8 mouse cellular contexts compared by ENCODE assay signal in genomic region chr4:139641829-139642425, GRCm38 (mm10). TPM values are rescaled to one million over a fixed set of nuclear protein-coding genes. Genes with fewer than 3 reads are reported as not detected.
A peak's percentile ranks its signal among the peaks of the same experiment; 100 is the strongest.
DNase-seq lines count a peak whose midpoint lies in the region; ATAC-seq lines count a peak whose summit lies in the region.
"Had no signal": no experiment of that assay in that cellular context is flagged by ENCODE, and none has a peak within 500 bp of the region (broad histone marks: within the 10 kb centered on the region; RNA-seq: fewer than 3 reads in every experiment).

No protein-coding gene starts in this region.

- DNase-seq in right cerebral cortex, postnatal 4 days, result peak; percentile 30
- DNase-seq in right cerebral cortex, adult 18-20 months, result no peak
- peak; percentile 64 for DNase-seq in limb, embryonic 11.5 days (ENCODE audit: low spot score)
- no peak for DNase-seq in natural killer cell, adult 2 months (ENCODE audit: low spot score in 2 of 2)

- H3K4me2 ChIP-seq in embryonic facial prominence, embryonic 15.5 days (replicated peaks), result peak overlapping the region; percentile 44
- peak overlapping the region; percentile 40 for H3K4me2 ChIP-seq in limb, embryonic 11.5 days (ENCODE audit: low read depth, severe bottlenecking)
- peak overlapping the region; percentile 53 for H3K4me2 ChIP-seq in stomach, embryonic 16.5 days (ENCODE audit: low read depth, low read length)

- H3K27me3 ChIP-seq in embryonic facial prominence, embryonic 15.5 days, result peaks cover 10% of the 10 kb centered on the region; the same call in 1 of the 2 replicates
- H3K27me3 ChIP-seq in limb, embryonic 11.5 days (ENCODE audit: control insufficient read depth, insufficient read depth, low read length), result peaks cover 18% of the 10 kb centered on the region
- peaks cover 5% of the 10 kb centered on the region; the same call in 1 of the 2 replicates for H3K27me3 ChIP-seq in stomach, embryonic 16.5 days (ENCODE audit: control insufficient read depth, insufficient read depth, low read length)

- 9% methylated on average over 30 of the region's 30 CpGs for WGBS in embryonic facial prominence, embryonic 15.5 days
- WGBS in limb, embryonic 11.5 days, result 1% methylated on average over 30 of the region's 30 CpGs
- WGBS in stomach, embryonic 16.5 days, result 9% methylated on average over 30 of the region's 30 CpGs

- H3K9ac ChIP-seq in embryonic facial prominence, embryonic 15.5 days, result no peak overlapping the region
- H3K9ac ChIP-seq in limb, embryonic 11.5 days (ENCODE audit: low read length), result peak overlapping the region; percentile 38; the same call in 1 of the 2 replicates
- peak overlapping the region; percentile 59 for H3K9ac ChIP-seq in stomach, embryonic 16.5 days (ENCODE audit: low read length)

- H3K4me3 ChIP-seq in embryonic facial prominence, embryonic 15.5 days (replicated peaks), result peak overlapping the region; percentile 20; the same call in 1 of the 2 replicates
- H3K4me3 ChIP-seq in limb, embryonic 11.5 days (ENCODE audit: low read depth, low read length), result peak overlapping the region; percentile 5; the same call in 1 of the 2 replicates
- H3K4me3 ChIP-seq in stomach, embryonic 16.5 days (replicated peaks; ENCODE audit: low read length), result peak overlapping the region; percentile 27

- H3K27ac ChIP-seq in embryonic facial prominence, embryonic 15.5 days (replicated peaks), result no peak overlapping the region
- no peak overlapping the region for H3K27ac ChIP-seq in limb, embryonic 11.5 days (replicated peaks; ENCODE audit: low read depth, low read length)
- H3K27ac ChIP-seq in stomach, embryonic 16.5 days (ENCODE audit: low read length), result no peak overlapping the region

- peaks cover 21% of the 10 kb centered on the region for H3K4me1 ChIP-seq in embryonic facial prominence, embryonic 15.5 days
- H3K4me1 ChIP-seq in limb, embryonic 11.5 days (ENCODE audit: control insufficient read depth, insufficient read depth, low read length), result peaks cover 24% of the 10 kb centered on the region
- H3K4me1 ChIP-seq in stomach, embryonic 16.5 days (ENCODE audit: control insufficient read depth, insufficient read depth, low read length), result peaks cover 9% of the 10 kb centered on the region

- ATAC-seq in embryonic facial prominence, embryonic 15.5 days (ENCODE audit: insufficient number of reproducible peaks, low FRiP score, low TSS enrichment, low read depth), result no peak; the same call in 1 of the 2 replicates
- no peak for ATAC-seq in limb, embryonic 11.5 days (ENCODE audit: insufficient number of reproducible peaks, low FRiP score, low TSS enrichment, low read depth)
- ATAC-seq in stomach, embryonic 16.5 days (ENCODE audit: insufficient read depth, low FRiP score), result no peak
- ATAC-seq in erythroblast, adult 5-6 weeks (replicated peaks; ENCODE audit: low FRiP score, poor library complexity, severe bottlenecking), result no peak

- H3K36me3 ChIP-seq in embryonic facial prominence, embryonic 15.5 days, result 0 out of 2 replicates have a peak, but pooled peaks cover 11% of the 10 kb centered on the region
- H3K36me3 ChIP-seq in limb, embryonic 11.5 days (ENCODE audit: control insufficient read depth, insufficient read depth, low read length), result peaks cover 3% of the 10 kb centered on the region; the same call in 1 of the 2 replicates
- H3K36me3 ChIP-seq in stomach, embryonic 16.5 days (ENCODE audit: control insufficient read depth, insufficient read depth, low read length), result no peaks in the 10 kb centered on the region

- H3K9me3 ChIP-seq in embryonic facial prominence, embryonic 15.5 days (replicated peaks), result no peaks in the 10 kb centered on the region
- H3K9me3 ChIP-seq in limb, embryonic 11.5 days (ENCODE audit: control insufficient read depth, low read length), result no peaks in the 10 kb centered on the region
- no peaks in the 10 kb centered on the region for H3K9me3 ChIP-seq in stomach, embryonic 16.5 days (replicated peaks; ENCODE audit: control insufficient read depth, low read length)

RNA-seq across cellular contexts. Expression of gene Tas1r2, which starts 11.4 kb away (rescaled TPM):
- polyA plus RNA-seq in embryonic facial prominence, embryonic 15.5 days (2015; fragmentation: Nextera tagmentation; extraction: Ambion mirVana), result 0.07 TPM in 1 of 2 replicates, not detected in the other
- polyA plus RNA-seq in limb, embryonic 11.5 days (2014; fragmentation: Nextera tagmentation; extraction: Ambion mirVana), result not detected in 2 replicates
- polyA plus RNA-seq in stomach, embryonic 16.5 days (2015; fragmentation: Nextera tagmentation; extraction: Ambion mirVana), result not detected in 2 replicates
- total RNA-seq in erythroblast, adult 5-6 weeks (2015; ENCODE audit: low replicate concordance), result not detected in 2 replicates
- total RNA-seq in erythroblast, adult 5-6 weeks (2017; ENCODE audit: low replicate concordance), result not detected in 2 replicates
- polyA plus RNA-seq: cortical plate, adult 2 months had no signal

RNA-seq across cellular contexts. Expression of gene Aldh4a1, which starts 19.3 kb away (rescaled TPM):
- polyA plus RNA-seq in embryonic facial prominence, embryonic 15.5 days (2015; fragmentation: Nextera tagmentation; extraction: Ambion mirVana), result 37.1 and 37.7 TPM in 2 replicates
- 15.4 and 17.0 TPM in 2 replicates for polyA plus RNA-seq in limb, embryonic 11.5 days (2014; fragmentation: Nextera tagmentation; extraction: Ambion mirVana)
- 35.9 and 38.0 TPM in 2 replicates for polyA plus RNA-seq in stomach, embryonic 16.5 days (2015; fragmentation: Nextera tagmentation; extraction: Ambion mirVana)
- total RNA-seq in erythroblast, adult 5-6 weeks (2015; ENCODE audit: low replicate concordance), result 1.3 TPM in 2 replicates
- total RNA-seq in erythroblast, adult 5-6 weeks (2017; ENCODE audit: low replicate concordance), result 2.0 and 3.8 TPM in 2 replicates

RNA-seq across cellular contexts. Expression of gene Gm21969, which starts 38.9 kb away (rescaled TPM):
- polyA plus RNA-seq in embryonic facial prominence, embryonic 15.5 days (2015; fragmentation: Nextera tagmentation; extraction: Ambion mirVana), result not detected in 2 replicates
- not detected in 2 replicates for polyA plus RNA-seq in limb, embryonic 11.5 days (2014; fragmentation: Nextera tagmentation; extraction: Ambion mirVana)
- polyA plus RNA-seq in stomach, embryonic 16.5 days (2015; fragmentation: Nextera tagmentation; extraction: Ambion mirVana), result not detected in 2 replicates
- not detected in 2 replicates for total RNA-seq in erythroblast, adult 5-6 weeks (2015; ENCODE audit: low replicate concordance)
- total RNA-seq in erythroblast, adult 5-6 weeks (2017; ENCODE audit: low replicate concordance), result 0.60 TPM in 1 of 2 replicates, not detected in the other
- polyA plus RNA-seq: cortical plate, adult 2 months had no signal

Comparison
In these comparisons a context has a peak if more than half of its experiments do, and no peak if none do; other contexts are left out.
1. DNase-seq: peak in right cerebral cortex, postnatal 4 days (single experiment) and limb, embryonic 11.5 days (single experiment); none in right cerebral cortex, adult 18-20 months (single experiment) and natural killer cell, adult 2 months (0 of 2).
2. Peak in every context shown above with its lines, with median percentiles within 50 percentile points of each other: H3K4me2 ChIP-seq and H3K4me3 ChIP-seq.